Mouse (Mus musculus) activated CD4-positive, CD25-positive, alpha-beta regulatory T cell, adult 4 months (primary cell): ENCODE data around the gene Arhgap42. TPM values are rescaled to one million over a fixed set of nuclear protein-coding genes. Genes with fewer than 3 reads are reported as not detected.

Experiments used
- ATAC-seq: one replicate; pipeline ENCODE4 v1.8.0; 2017
- polyA plus RNA-seq, 2 experiments: library from polyadenylated mRNA; unstranded; fragments of 100-300 nt; shearing (Covaris generic); gene quantifications; one replicate each; pipeline ENCODE4 v1.2.1; 2017

Gene Arhgap42
- polyA plus RNA-seq, 2 experiments from 2014 or later = not detected

- ATAC-seq = no peak
Measured at GRCm38 (mm10) chr9:9142144-9142543, 96.8 kb downstream of the Arhgap42 start.

DNA sequence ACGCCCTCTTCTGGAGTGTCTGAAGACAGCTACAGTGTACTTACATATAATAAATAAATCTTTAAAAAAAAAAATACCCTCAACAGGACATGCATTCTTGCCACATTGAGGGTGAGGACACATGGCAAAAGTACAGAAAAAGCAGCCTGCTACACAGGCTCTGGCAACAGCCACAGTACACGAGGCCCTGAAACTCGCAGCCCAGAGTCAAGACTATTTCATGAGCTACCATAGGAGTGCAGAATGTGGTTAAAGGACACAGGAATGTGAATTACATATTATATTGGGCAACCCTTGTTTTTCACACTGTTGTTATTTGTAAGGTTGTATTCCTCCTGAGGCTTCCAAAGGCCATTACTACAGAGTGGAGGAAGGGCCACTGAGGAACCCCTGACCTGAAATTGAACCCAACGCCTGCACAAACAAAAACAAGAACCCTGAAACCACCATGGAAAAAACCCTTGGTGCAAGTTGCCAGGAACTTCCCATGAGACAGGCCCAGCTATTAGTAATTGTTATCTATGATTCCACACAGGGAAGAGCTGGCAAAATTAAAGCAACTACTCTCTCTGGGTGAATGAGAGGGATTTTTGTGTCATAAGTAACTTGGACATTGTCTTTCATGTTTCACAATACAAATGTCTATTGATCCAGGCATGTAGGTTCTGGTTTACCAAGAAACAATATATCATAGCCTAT is 109.8 kb downstream of the Arhgap42 start:
- ATAC-seq = no peak

- no peak for ATAC-seq
Measured at GRCm38 (mm10) chr9:9127041-9127755, 111.7 kb downstream of the Arhgap42 start.

GRCm38 (mm10) chr9:9124156-9124555 is 114.7 kb downstream of the Arhgap42 start:
- no peak for ATAC-seq

- no peak for ATAC-seq
Measured at GRCm38 (mm10) chr9:9114266-9114665, 124.6 kb downstream of the Arhgap42 start.

DNA sequence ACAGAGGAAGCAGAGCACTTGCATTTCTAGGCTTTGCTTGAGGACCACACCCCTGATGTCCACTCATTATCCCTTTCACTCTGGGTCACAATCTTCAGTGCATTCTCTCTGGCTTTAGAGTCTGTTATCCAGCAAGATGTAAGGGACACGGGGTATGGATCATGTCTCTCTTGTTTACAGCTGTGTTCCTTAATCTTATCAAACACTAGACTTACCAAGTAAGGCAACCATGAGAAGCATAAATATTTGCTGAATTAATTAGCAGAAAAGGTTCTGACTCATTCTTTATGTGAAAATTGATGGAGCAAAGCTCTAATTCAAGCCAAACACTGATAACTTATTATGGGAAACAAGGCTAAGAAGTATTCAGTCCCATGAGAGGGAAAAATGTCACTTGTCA is 125.1 kb downstream of the Arhgap42 start:
- no peak for ATAC-seq

DNA sequence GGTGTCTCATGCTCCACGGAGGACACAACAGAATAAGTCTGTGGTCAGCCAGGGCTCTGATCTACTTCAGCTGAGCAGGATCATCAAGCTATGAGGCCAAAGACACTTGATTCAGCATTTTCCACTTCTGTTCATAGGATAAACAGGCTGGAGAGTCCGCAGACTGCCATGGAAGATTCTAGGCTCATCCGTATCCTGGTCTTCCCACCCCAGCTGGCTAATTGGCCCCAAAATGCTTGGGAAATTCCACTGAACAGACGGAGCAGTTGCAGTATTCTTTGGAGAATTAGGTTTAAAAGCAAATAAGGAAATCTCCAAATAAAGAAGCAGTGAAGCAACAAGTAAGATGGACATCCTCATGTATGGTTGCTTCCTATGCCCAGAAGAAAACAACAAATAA is 126.0 kb downstream of the Arhgap42 start:
- ATAC-seq = no peak

GRCm38 (mm10) chr9:9107697-9108096 is 131.2 kb downstream of the Arhgap42 start:
- no peak for ATAC-seq

- ATAC-seq = no peak
Measured at GRCm38 (mm10) chr9:9104761-9105160, 134.1 kb downstream of the Arhgap42 start.

- no peak for ATAC-seq
Measured at GRCm38 (mm10) chr9:9102158-9102514, 136.8 kb downstream of the Arhgap42 start.

DNA sequence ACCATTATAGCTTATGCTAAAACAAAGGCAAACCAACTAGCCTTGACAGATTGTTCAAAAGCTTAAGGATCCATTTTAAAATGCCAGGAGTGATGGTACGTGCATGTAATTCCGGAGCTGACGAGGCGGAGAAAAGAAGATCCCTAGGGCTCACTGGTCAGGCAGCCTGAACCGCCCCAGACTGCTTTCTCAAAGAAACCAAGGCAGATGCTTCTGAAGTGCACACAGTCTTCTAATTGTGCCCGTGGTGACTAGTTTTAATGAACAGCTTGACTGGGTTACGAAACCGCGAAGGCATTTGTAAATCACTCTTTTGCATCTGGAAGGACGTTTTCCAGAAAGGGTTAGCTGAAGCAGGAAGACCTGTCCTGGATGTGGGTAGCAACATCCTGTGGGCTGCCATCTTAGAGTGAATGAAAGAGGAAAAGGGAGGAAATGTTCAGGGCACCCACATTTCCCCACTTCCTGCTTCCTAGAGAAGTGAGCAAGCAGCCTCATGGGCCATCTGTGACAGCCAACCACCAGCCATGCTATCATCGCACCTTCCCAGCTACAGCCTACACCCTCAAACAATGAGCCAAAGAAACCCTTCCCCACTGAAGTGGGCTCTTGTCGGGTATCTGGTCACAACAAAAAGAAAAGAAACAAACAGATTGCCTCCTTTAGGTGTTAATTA is 137.3 kb downstream of the Arhgap42 start:
- ATAC-seq = no peak

- no peak for ATAC-seq
Measured at GRCm38 (mm10) chr9:9101055-9101454, 137.8 kb downstream of the Arhgap42 start.

DNA sequence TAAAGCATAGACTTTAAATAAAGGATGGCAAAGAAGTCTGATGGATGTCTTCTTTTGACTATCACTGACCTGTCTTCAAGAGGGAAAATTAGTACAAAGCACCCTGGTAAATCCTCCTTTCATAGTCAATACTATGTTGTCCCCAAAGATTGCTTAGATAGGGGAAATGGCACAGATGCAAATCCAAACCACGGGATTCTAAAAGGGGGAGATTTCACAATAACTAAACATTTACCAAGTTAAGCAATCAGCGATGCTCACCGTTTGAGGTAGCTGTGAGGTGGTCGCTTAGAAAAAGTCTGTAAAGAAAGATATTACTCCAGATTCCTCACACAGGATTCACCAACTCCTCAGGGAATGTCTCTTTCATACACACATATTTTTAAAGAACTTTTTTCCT is 141.1 kb downstream of the Arhgap42 start:
- ATAC-seq = no peak

DNA sequence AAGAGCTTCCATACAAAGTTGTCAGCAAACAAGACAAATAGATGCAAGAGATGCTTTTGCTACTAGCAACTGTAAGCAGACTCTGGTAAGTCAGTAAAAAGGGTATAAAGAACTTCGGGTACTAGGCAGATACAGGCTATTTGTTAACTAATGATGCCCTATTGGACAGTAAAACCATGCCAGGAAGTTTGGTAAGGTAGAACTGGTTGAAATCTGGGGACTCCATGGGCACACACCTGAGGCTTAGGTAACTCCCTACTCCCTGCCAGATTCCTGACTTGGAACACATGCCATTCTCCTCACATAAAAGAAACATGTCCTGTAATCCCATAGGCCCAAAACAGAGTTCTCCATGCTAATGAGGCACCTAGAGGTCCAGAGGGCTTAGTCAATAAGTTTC is 142.1 kb downstream of the Arhgap42 start:
- no peak for ATAC-seq

DNA sequence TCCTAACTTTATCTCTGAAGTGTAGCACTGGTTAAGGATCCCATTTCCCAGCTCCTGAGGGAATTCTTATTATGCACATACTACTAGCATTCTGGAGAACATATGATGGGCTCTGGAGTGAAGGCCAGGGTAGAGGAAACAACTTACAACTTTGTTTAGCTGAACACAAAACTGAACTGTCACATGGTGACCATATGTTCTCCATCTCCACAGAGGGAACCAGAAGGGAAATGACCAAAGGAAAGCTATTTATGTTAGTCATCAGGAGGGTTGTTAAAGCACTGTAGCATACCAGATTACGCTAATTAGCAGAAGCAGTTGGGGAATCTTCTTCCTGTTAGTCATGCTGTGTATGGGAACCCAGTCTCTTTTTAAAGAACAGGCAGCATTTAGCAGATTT is 145.8 kb downstream of the Arhgap42 start:
- ATAC-seq = no peak

DNA sequence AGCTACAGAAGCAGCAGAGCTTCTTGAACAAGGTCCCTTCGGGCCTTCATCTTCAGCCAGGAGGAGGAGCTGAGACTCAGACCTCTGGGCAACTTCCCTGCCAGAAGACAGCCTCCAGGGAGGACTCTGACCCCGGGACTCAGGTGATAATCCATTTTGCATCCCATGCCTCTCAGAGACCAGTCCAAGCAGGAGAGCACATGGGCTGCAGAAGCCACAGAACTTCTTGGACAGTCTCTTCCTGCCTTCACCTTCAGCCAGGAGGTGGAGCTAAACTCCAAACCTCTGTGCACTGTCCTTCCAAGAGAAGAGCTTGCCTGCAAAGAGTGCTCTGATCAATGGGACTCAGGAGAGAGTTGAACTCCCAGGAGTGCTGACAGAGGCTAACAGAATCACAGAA is 155.5 kb downstream of the Arhgap42 start:
- no peak for ATAC-seq

DNA sequence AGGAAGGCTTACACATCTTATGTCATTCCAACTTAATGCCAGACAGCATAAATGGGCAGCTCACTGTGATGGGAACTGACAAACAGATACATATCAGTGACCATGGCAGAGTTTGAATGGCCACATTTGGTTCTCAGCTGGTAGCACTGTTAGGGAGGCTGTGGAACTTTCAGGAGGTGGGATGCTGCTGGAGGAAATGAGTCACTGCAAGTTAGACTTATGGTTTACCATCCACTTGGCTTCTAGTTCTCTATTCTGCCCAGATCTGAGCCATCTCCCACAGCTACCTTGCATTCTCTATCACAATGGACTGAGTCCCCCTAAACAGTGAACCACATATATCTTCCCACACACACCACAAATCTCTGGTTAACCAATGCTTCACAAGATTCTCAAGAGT is 186.0 kb downstream of the Arhgap42 start:
- no peak for ATAC-seq

DNA sequence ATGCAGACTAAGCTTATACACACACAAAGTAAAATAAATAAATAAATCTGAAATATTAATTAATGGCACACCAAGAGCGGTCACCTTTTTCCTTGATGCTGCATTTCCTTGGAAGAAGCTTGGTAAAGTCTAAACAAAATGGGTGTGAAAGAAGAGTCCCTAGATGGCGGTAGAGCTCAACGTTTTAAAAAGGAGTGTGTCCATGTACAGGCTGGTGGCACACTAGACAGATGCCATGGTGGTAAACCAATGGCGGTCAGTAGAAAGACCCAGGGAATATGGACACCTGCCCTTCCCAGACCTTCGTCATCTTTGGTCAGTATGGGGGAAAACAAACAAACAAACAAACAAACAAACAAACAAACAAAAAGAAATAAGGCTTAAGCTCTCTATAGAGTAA is 187.7 kb downstream of the Arhgap42 start:
- no peak for ATAC-seq

DNA sequence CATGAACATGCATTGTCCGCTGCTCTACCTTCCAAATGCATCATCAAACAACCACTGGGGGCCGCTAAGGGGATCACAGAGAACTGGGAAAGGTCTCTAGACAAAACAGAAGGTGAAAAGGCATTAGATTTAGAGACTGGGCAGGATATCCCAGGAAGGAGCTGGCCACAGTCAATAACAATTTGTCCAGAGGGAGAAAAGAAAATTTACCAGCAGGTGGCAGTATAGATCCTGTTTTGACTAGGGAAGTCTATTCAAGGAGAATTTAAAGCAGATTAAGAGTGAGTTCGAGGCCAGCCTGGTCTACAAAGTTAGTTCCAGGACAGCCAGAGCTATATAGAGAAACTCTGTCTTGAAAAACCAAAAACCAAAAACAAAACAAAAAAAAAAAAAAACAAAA is 189.7 kb downstream of the Arhgap42 start:
- ATAC-seq = no peak

DNA sequence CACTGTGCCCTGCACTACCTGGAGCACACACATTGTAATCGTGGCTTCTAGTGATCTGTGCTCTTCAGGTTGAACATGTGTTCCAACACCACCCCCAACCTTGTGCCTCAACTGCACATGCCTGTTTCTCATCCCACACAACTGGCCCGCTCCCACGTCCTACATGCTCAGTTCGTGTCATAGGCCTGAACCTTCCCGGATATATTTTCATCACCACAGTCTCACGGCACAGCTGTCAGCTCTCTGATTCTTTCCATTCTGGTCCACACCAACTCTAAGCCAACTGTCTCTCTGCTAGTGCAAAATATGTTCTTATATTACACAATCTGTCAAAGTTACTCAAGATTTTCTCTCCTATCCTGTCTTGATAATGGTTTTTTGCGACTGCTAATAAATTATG is 197.9 kb downstream of the Arhgap42 start:
- no peak for ATAC-seq

- no peak for ATAC-seq
Measured at GRCm38 (mm10) chr9:9037017-9037671, 201.8 kb downstream of the Arhgap42 start.

DNA sequence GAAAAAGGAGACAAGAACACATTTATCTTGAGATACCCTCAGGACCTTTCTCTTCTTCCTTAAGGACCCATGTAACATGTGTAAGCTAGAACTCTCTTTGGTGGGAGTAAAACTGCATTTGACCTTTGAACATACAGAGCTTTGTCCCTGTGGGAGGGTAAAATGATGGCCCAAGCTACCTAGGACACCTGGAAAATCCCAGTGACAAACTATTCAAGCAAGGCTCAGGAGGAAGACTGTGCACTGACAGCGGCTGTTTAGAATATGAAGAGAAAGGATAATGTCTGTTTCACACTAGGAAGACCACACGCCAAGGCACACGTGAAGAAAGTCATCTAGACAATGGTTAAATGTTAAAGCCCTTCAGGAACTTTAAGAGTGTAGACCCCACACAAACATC is 211.0 kb downstream of the Arhgap42 start:
- no peak for ATAC-seq

GRCm38 (mm10) chr9:9027445-9027844 is 211.5 kb downstream of the Arhgap42 start:
- ATAC-seq = no peak
